Mouse (Mus musculus) limb, embryonic 12.5 days (tissue): ENCODE measurements at regions not wholly inside any gene's neighbourhood (a gene's known extent, or its start where the extent isn't known, plus 50 kb on each side); places are given as distances from the start of the nearest gene placed in this dataset.

Source experiments
- ATAC-seq: fragments of 200-750 bp; cut with Nextera tagmentation; 2 replicates; pipeline ENCODE4 v1.8.0; 2017; ENCODE audit warnings: low read depth, moderate TSS enrichment; ENCODE audit not compliant: insufficient number of reproducible peaks, insufficient read depth, low FRiP score, low TSS enrichment
- H3K27ac ChIP-seq: fragments of 300-500 bp; sonication (generic); 2 replicates; pipeline ENCODE4 v1.5.1; 2016; ENCODE audit warnings: mild to moderate bottlenecking, moderate library complexity
- H3K27me3 ChIP-seq: fragments of 300-500 bp; sonication (generic); 2 replicates; pipeline ENCODE4 v1.6.1; 2016; ENCODE audit warnings: mild to moderate bottlenecking, moderate library complexity
- H3K36me3 ChIP-seq: fragments of 300-500 bp; sonication (generic); 2 replicates; pipeline ENCODE4 v1.6.1; 2016; ENCODE audit warnings: mild to moderate bottlenecking, moderate library complexity
- H3K4me1 ChIP-seq: fragments of 300-500 bp; sonication (generic); replicated peaks from 2 replicates; pipeline ENCODE4 v1.6.1; 2016
- H3K4me2 ChIP-seq: fragments of 300-500 bp; sonication (generic); 2 replicates; pipeline ENCODE4 v1.6.1; 2016; ENCODE audit warnings: mild to moderate bottlenecking, moderate library complexity
- H3K4me3 ChIP-seq: fragments of 300-500 bp; sonication (generic); replicated peaks from 2 replicates; pipeline ENCODE4 v1.5.1; 2016; ENCODE audit warnings: mild to moderate bottlenecking
- H3K9ac ChIP-seq: fragments of 300-500 bp; sonication (generic); replicated peaks from 2 replicates; pipeline ENCODE4 v1.6.1; 2016; ENCODE audit warnings: mild to moderate bottlenecking, moderate library complexity
- H3K9me3 ChIP-seq: fragments of 300-500 bp; sonication (generic); 2 replicates; pipeline ENCODE4 v1.6.1; 2016; ENCODE audit warnings: mild to moderate bottlenecking, moderate library complexity
- WGBS: fragments of 180-500 bp; shearing (Covaris S2); methylation state at CpG from one replicate; pipeline ENCODE4 v1.1.7; 2016; 5-methylcytosine and 5-hydroxymethylcytosine counted together

DNA sequence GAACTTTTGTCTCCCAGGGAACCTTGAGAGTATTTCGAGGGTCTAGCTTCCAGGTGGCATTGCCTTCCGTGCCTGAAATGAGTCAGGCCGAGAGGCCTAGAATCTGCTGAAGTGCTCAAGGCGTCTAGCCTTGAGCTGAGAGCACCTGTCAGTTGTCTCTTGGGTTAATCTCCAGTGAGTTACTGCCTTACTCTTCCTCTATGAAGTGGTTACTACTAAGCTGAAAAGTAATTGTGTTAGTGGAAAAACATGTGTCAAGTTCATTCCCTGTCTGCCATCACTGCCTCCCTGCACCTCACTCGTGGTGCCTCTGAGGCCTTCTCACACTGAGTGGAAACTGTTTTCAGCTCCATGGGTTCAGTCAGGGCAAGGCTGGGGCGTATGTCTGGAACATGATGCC, 69.0 kb upstream of the Egln3 start:
- WGBS = 72% methylated on average over 6 of the region's 6 CpGs

GRCm38 (mm10) chr12:54272226-54272625, 68.6 kb upstream of the Egln3 start:
- H3K36me3 ChIP-seq = no peaks in the 10 kb centered on the region
- no peak overlapping the region for H3K27ac ChIP-seq
- WGBS = 76% methylated on average over 2 of the region's 2 CpGs
- H3K4me1 ChIP-seq = no peaks in the 10 kb centered on the region
- no peaks in the 10 kb centered on the region for H3K27me3 ChIP-seq
- H3K9me3 ChIP-seq = no peaks in the 10 kb centered on the region
- no peak for ATAC-seq
- H3K4me2 ChIP-seq = no peak overlapping the region
- no peak overlapping the region for H3K9ac ChIP-seq
- no peak overlapping the region for H3K4me3 ChIP-seq

More for the DNA sequence above, 69.0 kb upstream of the Egln3 start:
- no peak overlapping the region for H3K27ac ChIP-seq
- H3K36me3 ChIP-seq = no peaks in the 10 kb centered on the region
- no peaks in the 10 kb centered on the region for H3K9me3 ChIP-seq
- no peak overlapping the region for H3K4me2 ChIP-seq
- no peak overlapping the region for H3K4me3 ChIP-seq
- no peak for ATAC-seq
- no peak overlapping the region for H3K9ac ChIP-seq
- H3K27me3 ChIP-seq = no peaks in the 10 kb centered on the region
- H3K4me1 ChIP-seq = no peaks in the 10 kb centered on the region

DNA sequence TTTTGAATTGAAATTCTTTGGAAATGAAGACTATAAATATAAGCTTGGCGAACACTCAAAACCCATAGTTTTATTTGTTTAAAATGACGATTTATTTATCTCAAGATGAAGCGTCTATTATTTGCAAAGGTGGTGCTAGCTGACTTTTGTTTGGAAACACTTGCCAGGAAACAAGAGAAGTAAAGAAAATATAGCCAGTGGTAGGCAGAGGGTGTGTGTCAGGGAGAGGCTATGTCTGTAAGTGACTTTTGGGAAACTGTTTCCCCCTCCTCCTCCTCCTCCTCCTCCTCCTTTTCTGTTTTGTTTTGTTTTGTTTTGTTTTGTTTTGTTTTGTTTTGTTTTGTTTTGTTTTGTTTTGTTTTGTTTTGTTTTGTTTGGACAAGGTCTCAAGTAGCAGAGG, 62.2 kb upstream of the Egln3 start:
- H3K27me3 ChIP-seq = no peaks in the 10 kb centered on the region
- ATAC-seq = no peak

GRCm38 (mm10) chr12:54264893-54265835, 61.5 kb upstream of the Egln3 start:
- no peak for ATAC-seq
- Histone ChIP-seq H3K27ac (no peak overlapping the region), H3K36me3 (no peaks in the 10 kb centered on the region), H3K9ac (no peak overlapping the region), H3K9me3 (no peaks in the 10 kb centered on the region), H3K4me1 (peaks cover 11% of the 10 kb centered on the region), H3K27me3 (no peaks in the 10 kb centered on the region), H3K4me2 (no peak overlapping the region), H3K4me3 (no peak overlapping the region)
- WGBS = 71% methylated on average over 14 of the region's 14 CpGs

More for the DNA sequence above, 62.2 kb upstream of the Egln3 start:
- no peak overlapping the region for H3K4me2 ChIP-seq
- H3K9me3 ChIP-seq = no peaks in the 10 kb centered on the region
- no peak overlapping the region for H3K9ac ChIP-seq
- peaks cover 11% of the 10 kb centered on the region for H3K4me1 ChIP-seq
- WGBS = 88% methylated on average over 3 of the region's 3 CpGs
- no peak overlapping the region for H3K4me3 ChIP-seq
- H3K27ac ChIP-seq = no peak overlapping the region
- no peaks in the 10 kb centered on the region for H3K36me3 ChIP-seq

DNA sequence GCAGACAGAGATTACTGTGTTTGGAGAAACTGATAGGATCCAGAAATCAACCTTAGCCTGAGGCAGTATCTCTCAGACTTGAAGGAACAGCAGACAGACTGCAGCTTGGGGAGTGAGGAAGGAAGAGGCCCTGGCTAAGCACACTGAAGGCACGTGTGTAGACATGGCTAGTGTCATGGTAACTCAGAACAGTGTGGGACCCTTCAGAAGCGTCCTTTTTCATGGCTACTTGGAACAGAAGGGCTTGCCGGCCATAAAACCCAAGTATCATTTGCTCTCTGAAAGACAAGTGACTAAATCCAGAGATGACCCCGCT, 60.7 kb upstream of the Egln3 start:
- no peaks in the 10 kb centered on the region for H3K36me3 ChIP-seq
- H3K9ac ChIP-seq = no peak overlapping the region
- ATAC-seq = no peak
- no peak overlapping the region for H3K27ac ChIP-seq
- no peaks in the 10 kb centered on the region for H3K9me3 ChIP-seq
- 46% methylated on average over 4 of the region's 4 CpGs for WGBS
- no peak overlapping the region for H3K4me2 ChIP-seq
- H3K27me3 ChIP-seq = no peaks in the 10 kb centered on the region
- H3K4me1 ChIP-seq = peaks cover 11% of the 10 kb centered on the region
- no peak overlapping the region for H3K4me3 ChIP-seq

- ATAC-seq = no peak
- 66% methylated on average over 13 of the region's 13 CpGs for WGBS
- H3K4me1 ChIP-seq = peaks cover 11% of the 10 kb centered on the region
- no peak overlapping the region for H3K4me3 ChIP-seq
- no peak overlapping the region for H3K4me2 ChIP-seq
- H3K36me3 ChIP-seq = no peaks in the 10 kb centered on the region
- H3K27me3 ChIP-seq = no peaks in the 10 kb centered on the region
- H3K9me3 ChIP-seq = no peaks in the 10 kb centered on the region
- H3K27ac ChIP-seq = no peak overlapping the region
- no peak overlapping the region for H3K9ac ChIP-seq
Observed at GRCm38 (mm10) chr12:54263733-54264417, 60.2 kb upstream of the Egln3 start.

- H3K4me3 ChIP-seq = no peak overlapping the region
- H3K9me3 ChIP-seq = no peaks in the 10 kb centered on the region
- H3K9ac ChIP-seq = no peak overlapping the region
- H3K4me2 ChIP-seq = no peak overlapping the region
- no peak overlapping the region for H3K27ac ChIP-seq
- H3K36me3 ChIP-seq = no peaks in the 10 kb centered on the region
- 70% methylated on average over 11 of the region's 11 CpGs for WGBS
- H3K4me1 ChIP-seq = peaks cover 11% of the 10 kb centered on the region
- H3K27me3 ChIP-seq = no peaks in the 10 kb centered on the region
- ATAC-seq = no peak
Observed at GRCm38 (mm10) chr12:54262236-54263005, 58.8 kb upstream of the Egln3 start.

- no peak for ATAC-seq
- WGBS = 82% methylated on average over 5 of the region's 5 CpGs
- H3K9ac ChIP-seq = no peak overlapping the region
Observed at GRCm38 (mm10) chr12:54261426-54261825, 57.8 kb upstream of the Egln3 start.

DNA sequence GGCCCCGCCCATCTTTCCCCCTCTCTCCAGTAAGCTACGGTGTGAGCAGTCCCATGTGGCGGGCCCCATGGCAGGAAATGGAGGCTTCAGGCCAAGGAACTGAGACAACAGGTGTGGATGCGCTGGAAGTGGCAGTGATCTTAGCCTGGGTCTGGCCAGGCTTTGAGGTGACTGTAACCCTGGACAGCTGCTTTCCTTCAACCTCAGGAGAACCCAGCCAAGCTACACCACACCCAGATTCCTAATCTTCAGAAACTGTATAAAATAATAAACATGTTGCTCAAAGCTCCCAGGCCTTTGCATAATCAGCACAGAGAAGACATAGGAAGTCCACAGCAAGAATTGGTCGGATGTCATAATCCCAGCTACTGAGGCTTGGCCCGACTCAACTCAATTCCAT, 56.8 kb upstream of the Egln3 start:
- 71% methylated on average over 6 of the region's 6 CpGs for WGBS
- Histone ChIP-seq H3K9ac (no peak overlapping the region), H3K4me3 (no peak overlapping the region), H3K27ac (no peak overlapping the region), H3K36me3 (no peaks in the 10 kb centered on the region), H3K27me3 (no peaks in the 10 kb centered on the region), H3K9me3 (no peaks in the 10 kb centered on the region), H3K4me1 (peaks cover 11% of the 10 kb centered on the region), H3K4me2 (no peak overlapping the region)
- no peak for ATAC-seq

More at GRCm38 (mm10) chr12:54261426-54261825, 57.8 kb upstream of the Egln3 start:
- H3K36me3 ChIP-seq = no peaks in the 10 kb centered on the region
- no peaks in the 10 kb centered on the region for H3K27me3 ChIP-seq
- no peak overlapping the region for H3K4me2 ChIP-seq
- no peak overlapping the region for H3K4me3 ChIP-seq
- peaks cover 11% of the 10 kb centered on the region for H3K4me1 ChIP-seq
- no peaks in the 10 kb centered on the region for H3K9me3 ChIP-seq
- H3K27ac ChIP-seq = no peak overlapping the region

- Histone ChIP-seq H3K9ac (no peak overlapping the region), H3K9me3 (no peaks in the 10 kb centered on the region), H3K27ac (no peak overlapping the region), H3K4me1 (peaks cover 7% of the 10 kb centered on the region; the same call in 1 of the 2 replicates), H3K36me3 (no peaks in the 10 kb centered on the region), H3K27me3 (no peaks in the 10 kb centered on the region), H3K4me2 (no peak overlapping the region), H3K4me3 (no peak overlapping the region)
- 75% methylated on average over 7 of the region's 7 CpGs for whole genome bisulfite sequencing
- no peak for ATAC-seq
Observed at GRCm38 (mm10) chr12:54257776-54258433, 54.2 kb upstream of the Egln3 start.
